Mouse (Mus musculus) adrenal gland, adult 8-10 months (tissue): Measurements from ENCODE around the gene Ogfod3. TPM values are rescaled to one million over a fixed set of nuclear protein-coding genes. Genes with fewer than 3 reads are reported as not detected.

Source experiments
- total RNA-seq, 4 experiments: library from RNA; stranded (reverse); gene quantifications; 2 replicates each; pipeline ENCODE4 v1.2.4; 2022

The Ogfod3 gene
- total RNA-seq, 4 experiments from 2014 or later = 26.0 to 29.3 (median 27.9) TPM

Other genes with a start within 250 kb of the Ogfod3 start
- gene Csnk1d, start 213.4 kb downstream of the Ogfod3 start, total RNA-seq = 100 to 1,000 TPM; 117 to 145 (median 136) TPM
- 1 to 10 TPM in 1 of 4 experiments, under 1 TPM in 3; 0.56 to 1.0 (median 0.74) TPM for gene Cd7, start 165.3 kb downstream of the Ogfod3 start, total RNA-seq
- gene Sectm1b, start 141.1 kb downstream of the Ogfod3 start, total RNA-seq = not detected
- under 1 TPM in 2 of 4 experiments, not detected in 2; 0.21 to 0.46 TPM for gene Sectm1a, start 123.5 kb downstream of the Ogfod3 start, total RNA-seq
- gene Tex19.2, start 86.0 kb downstream of the Ogfod3 start, total RNA-seq = not detected
- gene Tex19.1, start 58.6 kb downstream of the Ogfod3 start, total RNA-seq = not detected
- gene Uts2r, start 44.4 kb downstream of the Ogfod3 start, total RNA-seq = not detected
- 10 to 100 TPM; 12.5 to 24.4 (median 17.6) TPM for gene Hexdc, start 278 bp downstream of the Ogfod3 start, total RNA-seq
- 10 to 100 TPM; 24.8 to 31.1 (median 29.1) TPM for gene Cybc1, start 24.6 kb upstream of the Ogfod3 start, total RNA-seq
- gene Narf, start 32.5 kb upstream of the Ogfod3 start, total RNA-seq = 10 to 100 TPM; 20.4 to 24.7 (median 23.1) TPM
- gene Foxk2, start 55.3 kb upstream of the Ogfod3 start, total RNA-seq = 10 to 100 TPM; 32.8 to 44.0 (median 41.8) TPM
- gene Wdr45b, start 149.7 kb upstream of the Ogfod3 start, total RNA-seq = 10 to 100 TPM; 53.6 to 63.4 (median 58.4) TPM
- gene Rab40b, start 183.5 kb upstream of the Ogfod3 start, total RNA-seq = 1 to 10 TPM; 7.6 to 9.6 (median 8.6) TPM
- 10 to 100 TPM; 19.1 to 27.6 (median 21.9) TPM for gene Fn3krp, start 216.7 kb upstream of the Ogfod3 start, total RNA-seq
- gene Fn3k, start 230.2 kb upstream of the Ogfod3 start, total RNA-seq = 1 to 10 TPM; 5.6 to 8.9 (median 6.3) TPM
- gene Tbcd, start 247.2 kb upstream of the Ogfod3 start, total RNA-seq = 10 to 100 TPM; 44.5 to 48.1 (median 46.8) TPM